Mouse (Mus musculus): ENCODE measurements around the gene Ppp1r13l.

Gene Ppp1r13l

GRCm38 (mm10) chr7:19420821-19421636, 61.5 kb downstream of the Ppp1r13l start:
- DNase-seq, result peak; percentile 99

- no peak for DNase-seq
Measured at GRCm38 (mm10) chr7:19423083-19423482, 63.5 kb downstream of the Ppp1r13l start.

- no peak for DNase-seq
Measured at GRCm38 (mm10) chr7:19424051-19424450, 64.5 kb downstream of the Ppp1r13l start.

GRCm38 (mm10) chr7:19426349-19426748, 66.8 kb downstream of the Ppp1r13l start:
- DNase-seq, result no peak

- no peak for DNase-seq
Measured at GRCm38 (mm10) chr7:19426888-19427287, 67.3 kb downstream of the Ppp1r13l start.
